Mouse (Mus musculus) liver, embryonic 14.5 days (tissue): ENCODE measurements around the gene Ripor3.
A peak's percentile ranks its signal among the peaks of the same experiment; 100 is the strongest.

Experiments
- CTCF ChIP-seq: IDR thresholded peaks from 2 replicates; pipeline ENCODE4 v1.5.1; 2016; ENCODE audit warnings: antibody characterized with exemption, low read depth, control low read depth
- EP300 ChIP-seq: IDR thresholded peaks from 2 replicates; pipeline ENCODE4 v1.6.1; 2016; ENCODE audit warnings: antibody characterized with exemption, low read depth

GRCm38 (mm10) chr2:167984946-167985345, 25.5 kb downstream of the Ripor3 start:
- TF ChIP-seq EP300: no peak
- peak; percentile 15; the same call in 1 of the 2 replicates for TF ChIP-seq CTCF
